Mouse (Mus musculus): ENCODE measurements around the gene Mapk3. TPM values are rescaled to one million over a fixed set of nuclear protein-coding genes. Genes with fewer than 3 reads are reported as not detected.

Gene Mapk3
- polyA plus RNA-seq, 1 experiment = 472 TPM

DNA sequence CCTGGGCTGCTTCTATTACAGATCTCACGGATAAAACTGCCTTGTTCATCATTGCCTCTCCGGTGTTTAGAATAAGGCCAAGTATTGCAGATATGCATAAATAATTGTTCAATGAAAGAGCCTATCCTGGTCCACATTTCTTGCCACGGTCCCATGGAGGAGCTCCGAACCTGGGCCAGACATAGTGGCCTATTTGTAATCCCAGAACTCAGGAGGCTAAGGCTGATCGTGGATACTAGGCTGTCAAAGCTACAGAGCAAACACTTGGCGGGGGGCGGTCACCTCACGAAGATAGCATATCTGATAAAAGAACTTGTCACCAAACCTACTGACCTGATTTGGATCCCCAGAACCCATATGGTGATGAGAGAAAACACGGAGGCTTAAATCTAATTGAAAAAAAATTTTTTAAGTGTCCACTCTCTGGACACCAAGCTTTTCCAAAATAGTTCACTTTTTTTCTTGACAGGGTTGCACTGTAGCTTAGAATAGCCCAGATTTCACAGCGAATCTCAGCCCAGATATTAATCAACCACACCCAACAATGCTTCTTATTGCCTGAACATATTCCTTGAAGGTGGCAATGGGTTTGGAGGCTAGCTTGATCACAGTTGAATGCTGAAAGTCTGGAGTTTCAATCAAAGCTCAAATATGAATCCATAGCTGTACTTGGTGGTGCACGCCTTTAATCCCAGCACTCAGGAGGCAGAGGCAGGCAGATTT lies 33.5 kb downstream of the Mapk3 start:
- Histone ChIP-seq H3K4me1 (ENCODE audit: control insufficient read depth, insufficient read depth, insufficient read length, low read length) (peaks cover 10% of the 10 kb centered on the region), H3K4me3 (ENCODE audit: low read depth, low read length) (peak overlapping the region; percentile 82), H3K27me3 (ENCODE audit: control insufficient read depth, insufficient read depth, low read length) (no peaks in the 10 kb centered on the region), H3K27ac (ENCODE audit: insufficient read depth, low read depth, low read length) (peak overlapping the region; percentile 72), H3K36me3 (ENCODE audit: control insufficient read depth, insufficient read depth, low read length) (peaks cover 49% of the 10 kb centered on the region)
- TF ChIP-seq POLR2A (IDR thresholded peaks at IDR 0.05; ENCODE audit: low read depth, low read length) (no peak), CTCF (IDR thresholded peaks at IDR 0.05; ENCODE audit: extremely low read depth, insufficient read length, insufficient replicate concordance, low read depth, low read length) (no peak)
- 14% methylated on average over 11 of the region's 11 CpGs for WGBS

GRCm38 (mm10) chr7:126793456-126794270 lies 34.3 kb downstream of the Mapk3 start:
- Histone ChIP-seq H3K27me3 (ENCODE audit: control insufficient read depth, insufficient read depth, low read length) (no peaks in the 10 kb centered on the region), H3K36me3 (ENCODE audit: control insufficient read depth, insufficient read depth, low read length) (peaks cover 41% of the 10 kb centered on the region), H3K4me1 (ENCODE audit: control insufficient read depth, insufficient read depth, insufficient read length, low read length) (peaks cover 10% of the 10 kb centered on the region), H3K4me3 (ENCODE audit: low read depth, low read length) (no peak overlapping the region), H3K27ac (ENCODE audit: insufficient read depth, low read depth, low read length) (peak overlapping the region; percentile 28; the same call in 1 of the 2 replicates)
- TF ChIP-seq CTCF (IDR thresholded peaks at IDR 0.05; ENCODE audit: extremely low read depth, insufficient read length, insufficient replicate concordance, low read depth, low read length) (no peak), POLR2A (IDR thresholded peaks at IDR 0.05; ENCODE audit: low read depth, low read length) (no peak)
- WGBS = 85% methylated on average over 4 of the region's 4 CpGs

DNA sequence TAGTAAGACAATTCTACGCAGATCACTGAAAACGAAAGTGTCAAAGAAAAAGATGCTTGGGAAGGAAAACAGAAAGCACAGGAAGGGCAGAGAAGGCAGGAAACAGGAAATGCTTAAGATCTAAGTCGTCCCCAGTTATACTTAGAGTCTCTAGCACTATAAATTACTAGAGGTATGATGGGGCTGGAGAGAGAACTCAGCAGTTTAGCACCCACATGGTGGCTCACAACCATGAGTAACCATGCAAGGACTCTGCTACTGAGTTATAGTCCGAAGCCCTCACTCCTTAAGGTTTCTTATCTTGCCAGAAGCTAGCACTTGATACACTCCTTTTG lies 34.8 kb downstream of the Mapk3 start:
- peaks cover 35% of the 10 kb centered on the region for H3K36me3 ChIP-seq (ENCODE audit: control insufficient read depth, insufficient read depth, low read length)
- no peak overlapping the region for H3K27ac ChIP-seq (ENCODE audit: insufficient read depth, low read depth, low read length)
- no peak overlapping the region for H3K4me3 ChIP-seq (ENCODE audit: low read depth, low read length)
- H3K4me1 ChIP-seq (ENCODE audit: control insufficient read depth, insufficient read depth, insufficient read length, low read length) = peaks cover 10% of the 10 kb centered on the region
- TF ChIP-seq CTCF (IDR thresholded peaks at IDR 0.05; ENCODE audit: extremely low read depth, insufficient read length, insufficient replicate concordance, low read depth, low read length) = no peak
- TF ChIP-seq POLR2A (IDR thresholded peaks at IDR 0.05; ENCODE audit: low read depth, low read length) = no peak
- whole genome bisulfite sequencing = 62% methylated on average over 4 of the region's 4 CpGs
- H3K27me3 ChIP-seq (ENCODE audit: control insufficient read depth, insufficient read depth, low read length) = no peaks in the 10 kb centered on the region

DNA sequence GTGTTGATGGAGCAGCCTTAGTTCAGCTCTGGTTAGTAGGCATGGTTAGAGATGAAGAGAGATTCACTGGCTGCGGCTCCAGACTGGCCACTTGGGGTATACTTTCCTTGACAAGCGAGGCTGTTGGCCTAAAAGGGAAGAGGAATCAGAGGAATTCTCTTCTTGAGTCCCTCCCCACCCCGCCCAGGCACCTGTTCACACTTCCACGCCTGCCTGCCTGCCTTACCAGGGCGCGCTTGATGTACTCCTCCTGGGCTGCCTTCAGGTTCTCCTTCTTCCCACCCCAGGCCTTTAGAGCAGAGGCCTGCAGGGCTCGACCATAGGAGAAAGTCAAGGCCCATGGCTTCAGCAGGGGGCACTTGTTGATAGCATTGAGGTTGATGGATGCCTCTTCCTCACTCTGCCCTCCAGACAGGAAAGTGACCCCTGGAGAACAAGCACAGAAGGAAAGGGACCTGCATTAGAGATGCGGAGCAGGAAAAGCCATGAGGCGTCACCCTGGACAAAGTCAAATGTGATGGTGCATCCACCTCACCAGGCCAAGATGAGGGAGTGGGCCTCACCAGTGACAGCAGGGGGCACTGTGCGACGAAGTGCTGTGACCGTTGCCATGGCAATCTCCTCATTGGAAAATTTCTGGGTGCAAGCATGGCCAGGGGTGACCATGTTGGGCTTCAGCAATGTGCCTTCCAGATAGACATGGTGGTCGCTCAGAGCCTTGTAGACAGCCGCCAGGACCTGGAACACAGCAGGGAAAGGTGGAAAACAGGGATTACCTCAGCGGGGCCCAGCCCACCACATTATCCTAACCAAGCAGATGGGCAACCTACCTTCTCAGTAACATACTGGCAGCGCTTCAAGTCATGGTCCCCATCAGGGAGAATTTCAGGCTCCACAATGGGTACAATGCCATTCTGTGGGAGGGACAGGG lies 36.3 kb downstream of the Mapk3 start:
- H3K36me3 ChIP-seq (ENCODE audit: control insufficient read depth, insufficient read depth, low read length) = peaks cover 26% of the 10 kb centered on the region
- H3K27me3 ChIP-seq (ENCODE audit: control insufficient read depth, insufficient read depth, low read length) = no peaks in the 10 kb centered on the region
- WGBS = 89% methylated on average over 16 of the region's 16 CpGs
- no peak overlapping the region for H3K27ac ChIP-seq (ENCODE audit: insufficient read depth, low read depth, low read length)
- TF ChIP-seq POLR2A (IDR thresholded peaks at IDR 0.05; ENCODE audit: low read depth, low read length) (no peak), CTCF (IDR thresholded peaks at IDR 0.05; ENCODE audit: extremely low read depth, insufficient read length, insufficient replicate concordance, low read depth, low read length) (no peak)
- H3K4me3 ChIP-seq (ENCODE audit: low read depth, low read length) = no peak overlapping the region
- peaks cover 16% of the 10 kb centered on the region for H3K4me1 ChIP-seq (ENCODE audit: control insufficient read depth, insufficient read depth, insufficient read length, low read length)

GRCm38 (mm10) chr7:126796350-126796932 lies 37.0 kb downstream of the Mapk3 start:
- H3K4me1 ChIP-seq (ENCODE audit: control insufficient read depth, insufficient read depth, insufficient read length, low read length) = peaks cover 14% of the 10 kb centered on the region
- H3K4me3 ChIP-seq (ENCODE audit: low read depth, low read length) = no peak overlapping the region
- H3K36me3 ChIP-seq (ENCODE audit: control insufficient read depth, insufficient read depth, low read length) = peaks cover 26% of the 10 kb centered on the region
- no peaks in the 10 kb centered on the region for H3K27me3 ChIP-seq (ENCODE audit: control insufficient read depth, insufficient read depth, low read length)
- no peak overlapping the region for H3K27ac ChIP-seq (ENCODE audit: insufficient read depth, low read depth, low read length)
- no peak for TF ChIP-seq POLR2A (IDR thresholded peaks at IDR 0.05; ENCODE audit: low read depth, low read length)
- 0 out of 2 replicates have a peak, but pooled peaks have one; percentile 5 for TF ChIP-seq CTCF (IDR thresholded peaks at IDR 0.05; ENCODE audit: extremely low read depth, insufficient read length, insufficient replicate concordance, low read depth, low read length)
- 66% methylated on average over 8 of the region's 8 CpGs for WGBS

DNA sequence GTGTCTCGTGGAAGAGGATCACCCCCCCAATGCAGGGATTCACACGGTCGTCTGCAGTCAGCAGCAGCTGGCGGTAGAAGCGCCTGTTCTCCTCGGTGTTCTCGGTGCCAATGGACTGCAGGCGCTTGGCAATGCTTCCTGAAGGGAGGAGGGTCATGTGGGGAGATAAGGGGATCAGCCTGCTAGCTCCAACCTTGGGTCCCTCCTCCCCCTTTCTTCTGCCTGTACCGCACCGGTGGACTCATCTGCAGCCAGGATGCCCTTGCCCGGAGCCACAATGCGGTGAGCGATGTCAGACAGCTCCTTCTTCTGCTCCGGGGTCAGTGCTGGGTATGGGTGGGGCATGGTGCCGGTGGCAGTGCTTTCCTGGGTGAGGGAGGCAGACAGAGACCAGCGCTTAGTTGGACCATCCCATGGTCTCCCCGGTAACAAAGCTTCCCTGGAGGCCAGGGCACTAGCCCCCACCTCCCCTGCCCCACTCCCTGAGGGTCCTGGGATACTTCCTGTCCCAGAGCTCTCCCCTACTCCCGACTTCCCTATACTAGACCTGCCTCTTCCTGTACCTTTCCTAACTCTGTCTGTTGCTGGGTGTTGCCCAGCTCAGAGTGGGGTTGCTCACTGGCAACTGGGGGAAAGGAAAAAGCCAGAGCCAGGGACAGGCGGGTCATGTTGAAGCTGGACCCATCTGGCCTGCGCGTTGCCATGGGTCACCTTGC lies 38.2 kb downstream of the Mapk3 start, which contains the start of gene Fam57b:
Fam57b (plus strand) TSS at position 258 of the 716 bp plus-strand sequence.
- peaks cover 14% of the 10 kb centered on the region for H3K4me1 ChIP-seq (ENCODE audit: control insufficient read depth, insufficient read depth, insufficient read length, low read length)
- no peak; the same call in 1 of the 2 replicates for TF ChIP-seq POLR2A (IDR thresholded peaks at IDR 0.05; ENCODE audit: low read depth, low read length)
- TF ChIP-seq CTCF (IDR thresholded peaks at IDR 0.05; ENCODE audit: extremely low read depth, insufficient read length, insufficient replicate concordance, low read depth, low read length) = no peak
- 12% methylated on average over 21 of the region's 21 CpGs for WGBS

More for the DNA sequence above, 38.2 kb downstream of the Mapk3 start, which contains the start of gene Fam57b:
- H3K36me3 ChIP-seq (ENCODE audit: control insufficient read depth, insufficient read depth, low read length) = peaks cover 26% of the 10 kb centered on the region
- H3K27ac ChIP-seq (ENCODE audit: insufficient read depth, low read depth, low read length) = peak within 1 kb of the TSS; percentile 89
- peak within 1 kb of the TSS; percentile 75 for H3K4me3 ChIP-seq (ENCODE audit: low read depth, low read length)
- no peaks in the 10 kb centered on the region for H3K27me3 ChIP-seq (ENCODE audit: control insufficient read depth, insufficient read depth, low read length)

Measured in small intestine, adult 2 months (tissue).